10 mouse cellular contexts compared by ENCODE assay signal in the genomic region with DNA sequence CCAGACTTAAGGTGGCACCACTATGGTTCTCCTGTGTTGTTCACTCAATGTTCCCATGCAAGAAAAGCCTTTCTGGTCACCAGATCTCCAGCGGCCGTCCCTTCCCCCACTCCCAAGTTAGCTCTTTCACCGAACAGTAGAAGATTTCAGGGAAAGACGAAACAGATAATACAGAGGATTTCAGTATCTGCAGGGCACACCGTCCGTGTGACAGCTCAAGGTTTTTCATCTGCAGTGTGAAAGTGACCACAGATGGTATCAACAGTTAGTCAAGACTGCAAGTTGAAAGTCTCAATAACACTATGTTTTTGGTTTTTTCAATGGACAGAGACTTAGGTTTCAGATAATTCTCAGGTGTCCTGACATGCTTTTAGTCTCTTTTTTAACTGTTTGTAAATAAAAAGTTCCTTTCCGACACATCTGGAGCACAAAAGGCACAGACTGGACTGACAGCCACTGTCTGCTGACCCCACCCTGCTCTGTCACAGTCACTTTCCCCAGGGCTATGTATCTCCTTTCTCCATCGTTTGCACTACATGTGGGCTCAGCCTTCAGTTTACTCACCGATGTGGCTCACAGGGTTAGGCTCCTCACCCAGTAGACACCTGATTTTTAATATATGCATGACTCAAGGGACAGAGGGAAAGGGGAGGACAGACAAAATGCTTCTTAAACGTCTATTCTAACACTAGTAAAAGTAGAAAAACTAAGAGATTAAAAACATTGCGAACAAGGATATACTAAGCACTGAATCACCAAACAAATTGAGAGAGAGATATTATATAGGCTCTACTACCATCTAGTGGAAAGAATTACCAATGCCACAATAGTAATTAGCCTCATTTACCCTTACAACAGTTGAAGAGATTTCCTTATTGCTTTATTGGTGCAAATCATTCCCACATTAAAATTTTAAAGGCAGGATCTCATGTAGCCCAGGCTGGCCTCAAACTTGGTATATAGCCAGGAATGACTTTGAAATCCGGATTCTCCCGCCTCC. TPM values are rescaled to one million over a fixed set of nuclear protein-coding genes. Genes with fewer than 3 reads are reported as not detected.
DNase-seq lines count a peak whose midpoint lies in the region; ATAC-seq and TF ChIP-seq lines count a peak whose summit lies in the region.
"Had no signal": no experiment of that assay in that cellular context is flagged by ENCODE, and none has a peak within 500 bp of the region (broad histone marks: within the 10 kb centered on the region; RNA-seq: fewer than 3 reads in every experiment).

No protein-coding gene starts in this region.

- H3K9me3 ChIP-seq in limb, embryonic 14.5 days (ENCODE audit: control insufficient read depth, low read length) = no peaks in the 10 kb centered on the region
- H3K9me3 ChIP-seq in limb, embryonic 10.5 days (replicated peaks) = no peaks in the 10 kb centered on the region
- H3K9me3 ChIP-seq in neural tube, embryonic 15.5 days (replicated peaks) = no peaks in the 10 kb centered on the region

- POLR2A ChIA-PET in Patski (lab: Charles Lee) = no interaction called here

- no peak for TF ChIP-seq POLR2A in limb, embryonic 14.5 days (IDR thresholded peaks at IDR 0.05; ENCODE audit: borderline replicate concordance, extremely low read depth, insufficient read depth, insufficient read length)

- peak; percentile 53 for TF ChIP-seq CTCF in Patski (IDR thresholded peaks at IDR 0.05)

- H3K9ac ChIP-seq in limb, embryonic 14.5 days (ENCODE audit: low read depth, low read length, severe bottlenecking) = no peak overlapping the region
- H3K9ac ChIP-seq in neural tube, embryonic 15.5 days (replicated peaks) = no peak overlapping the region
- H3K9ac ChIP-seq: limb, embryonic 12.5 days had no signal

- no peak overlapping the region for H3K27ac ChIP-seq in limb, embryonic 14.5 days (replicated peaks; ENCODE audit: low read depth, low read length)
- H3K27ac ChIP-seq in limb, embryonic 10.5 days = no peak overlapping the region
- H3K27ac ChIP-seq in neural tube, embryonic 15.5 days (replicated peaks) = no peak overlapping the region
- H3K27ac ChIP-seq: limb, embryonic 12.5 days had no signal

- H3K27me3 ChIP-seq in limb, embryonic 14.5 days (ENCODE audit: control insufficient read depth, insufficient read depth, low read length) = no peaks in the 10 kb centered on the region
- no peaks in the 10 kb centered on the region for H3K27me3 ChIP-seq in limb, embryonic 10.5 days (ENCODE audit: low read depth, poor library complexity, severe bottlenecking)
- no peaks in the 10 kb centered on the region for H3K27me3 ChIP-seq in Patski
- H3K27me3 ChIP-seq in neural tube, embryonic 15.5 days (replicated peaks) = no peaks in the 10 kb centered on the region
- H3K27me3 ChIP-seq: limb, embryonic 12.5 days had no signal

- H3K4me2 ChIP-seq in limb, embryonic 14.5 days (replicated peaks; ENCODE audit: low read depth, low read length, severe bottlenecking) = no peak overlapping the region
- H3K4me2 ChIP-seq in neural tube, embryonic 15.5 days = no peak overlapping the region
- H3K4me2 ChIP-seq: heart, embryonic 11.5 days; limb, embryonic 12.5 days had no signal

- H3K4me3 ChIP-seq in limb, embryonic 14.5 days (replicated peaks; ENCODE audit: low read length) = no peak overlapping the region
- no peak overlapping the region for H3K4me3 ChIP-seq in limb, embryonic 10.5 days
- no peak overlapping the region for H3K4me3 ChIP-seq in neural tube, embryonic 15.5 days (replicated peaks)
- H3K4me3 ChIP-seq: limb, embryonic 12.5 days had no signal

- H3K36me3 ChIP-seq in limb, embryonic 14.5 days (ENCODE audit: control insufficient read depth, insufficient read depth, low read length) = no peaks in the 10 kb centered on the region
- no peaks in the 10 kb centered on the region for H3K36me3 ChIP-seq in limb, embryonic 10.5 days
- no peaks in the 10 kb centered on the region for H3K36me3 ChIP-seq in neural tube, embryonic 15.5 days

- 68% methylated on average over 13 of the region's 13 CpGs for WGBS in limb, embryonic 14.5 days
- 78% methylated on average over 13 of the region's 13 CpGs for WGBS in limb, embryonic 10.5 days
- 77% methylated on average over 13 of the region's 13 CpGs for WGBS in neural tube, embryonic 15.5 days

- in situ Hi-C loops in Patski (cut with MboI; ENCODE audit: low pct_unique_long_range_greater_than_20kb) = no loop called here

- no peaks in the 10 kb centered on the region; the same call in 1 of the 2 replicates for H3K4me1 ChIP-seq in limb, embryonic 14.5 days (ENCODE audit: control insufficient read depth, insufficient read depth, low read length)
- H3K4me1 ChIP-seq in limb, embryonic 10.5 days = no peaks in the 10 kb centered on the region
- no peaks in the 10 kb centered on the region for H3K4me1 ChIP-seq in neural tube, embryonic 15.5 days
- H3K4me1 ChIP-seq: limb, embryonic 12.5 days had no signal

- ATAC-seq in limb, embryonic 14.5 days (ENCODE audit: low FRiP score, low read depth) = no peak
- peak; percentile 62 for ATAC-seq in Patski
- peak; percentile 68 for ATAC-seq in inflammation-experienced regulatory T-cells, adult 6 months
- 0 out of 2 replicates have a peak, but pooled peaks have one; percentile 67 for ATAC-seq in neural tube, embryonic 15.5 days (ENCODE audit: low FRiP score)

- CTCF ChIA-PET in Patski (lab: Charles Lee) = interaction anchor here (1.1 to 1.7 kb wide), 7 partner anchors 11 to 408 kb away, joined by 3 to 5 read pairs (median 4); no protein-coding TSS in a partner anchor

- peak; percentile 22 for DNase-seq in limb, embryonic 14.5 days (ENCODE audit: low spot score)
- no peak for DNase-seq in limb, embryonic 10.5 days (ENCODE audit: low spot score)
- no peak for DNase-seq in Patski (ENCODE audit: low read depth, low spot score)
- DNase-seq in heart, postnatal 4 days = no peak
- no peak for DNase-seq in frontal cortex, postnatal 25 days (ENCODE audit: low spot score in 2 of 2)
- DNase-seq: adrenal gland, postnatal 10 days had no signal

RNA-seq across cellular contexts. Expression of a gene that starts 6.6 kb away (rescaled TPM):
- 0.13 and 0.17 TPM in 2 replicates for polyA plus RNA-seq in limb, embryonic 14.5 days (2012; rRNA removed)
- polyA plus RNA-seq in limb, embryonic 14.5 days (2014; fragmentation: Nextera tagmentation; extraction: Ambion mirVana) = 0.15 and 0.17 TPM in 2 replicates
- not detected in 2 replicates for polyA plus RNA-seq in limb, embryonic 10.5 days (2016; fragmentation: Nextera tagmentation; extraction: Ambion mirVana)
- polyA plus RNA-seq in Patski (2021) = 0.09 TPM
- polyA plus RNA-seq in inflammation-experienced regulatory T-cells, adult 6 months (2017; shearing (Covaris generic)) = 10 to 100 TPM; 46.0 to 52.1 (median 51.6) TPM
- polyA plus RNA-seq in neural tube, embryonic 15.5 days (2015; fragmentation: Nextera tagmentation; extraction: Ambion mirVana) = 0.13 and 2.5 TPM in 2 replicates
- under 1 TPM; 0.23 to 0.45 TPM for total RNA-seq in heart, postnatal 4 days (2021)
- polyA plus RNA-seq: limb, embryonic 12.5 days had no signal

Comparison
In these comparisons a context has a peak if more than half of its experiments do, and no peak if none do; other contexts are left out.
1. RNA of a gene that starts 6.6 kb away (polyA plus RNA-seq): 46.0 to 52.1 TPM in inflammation-experienced regulatory T-cells, adult 6 months; 0.13 to 0.17 TPM in limb, embryonic 14.5 days, 0.13 to 2.5 TPM in neural tube, embryonic 15.5 days, 0.09 TPM in Patski (single experiment) and not detected in limb, embryonic 10.5 days; every median in the first group is over 10 times any median in the second.